Mouse (Mus musculus): Measurements from ENCODE around the gene Dnajc7.

GRCm38 (mm10) chr11:100603155-100603554, 16.8 kb downstream of the Dnajc7 start:
- TF ChIP-seq CTCF (IDR thresholded peaks at IDR 0.05; ENCODE audit: control insufficient read depth, insufficient read depth, low read length) (no peak), POLR2A (IDR thresholded peaks at IDR 0.05; ENCODE audit: borderline replicate concordance, control insufficient read depth, low read depth, low read length) (no peak)

Measured in bone marrow, adult 2 months (tissue).